Mouse (Mus musculus) midbrain, embryonic 10.5 days (tissue): ENCODE measurements around the gene Ucp3. TPM values are rescaled to one million over a fixed set of nuclear protein-coding genes. Genes with fewer than 3 reads are reported as not detected.
"Not testable (repeated sequence)": the region's sequence is repeated elsewhere in the genome, so short reads cannot be mapped to it uniquely, and the experiment has no call there.

Experiments used
- DNase-seq: peaks from one replicate; pipeline ENCODE4 v3.0.0-alpha.2; 2017; ENCODE audit warnings: low spot score
- H3K27ac ChIP-seq: fragments of 300-500 bp; sonication (generic); replicated peaks from 2 replicates; pipeline ENCODE4 v1.5.1; 2016; ENCODE audit warnings: mild to moderate bottlenecking
- H3K27me3 ChIP-seq: fragments of 300-500 bp; sonication (generic); 2 replicates; pipeline ENCODE4 v1.6.1; 2016; ENCODE audit warnings: low read depth, mild to moderate bottlenecking; ENCODE audit not compliant: poor library complexity, severe bottlenecking
- H3K36me3 ChIP-seq: fragments of 300-500 bp; sonication (generic); 2 replicates; pipeline ENCODE4 v1.6.1; 2016; ENCODE audit warnings: mild to moderate bottlenecking, moderate library complexity
- H3K4me1 ChIP-seq: fragments of 300-500 bp; sonication (generic); 2 replicates; pipeline ENCODE4 v1.6.1; 2016
- H3K4me3 ChIP-seq: fragments of 300-500 bp; sonication (generic); 2 replicates; pipeline ENCODE4 v1.5.1; 2016; ENCODE audit warnings: mild to moderate bottlenecking, moderate library complexity
- H3K9me3 ChIP-seq: fragments of 300-500 bp; sonication (generic); replicated peaks from 2 replicates; pipeline ENCODE4 v1.6.1; 2016; ENCODE audit warnings: mild to moderate bottlenecking
- WGBS: fragments of 180-500 bp; shearing (Covaris S2); methylation state at CpG from one replicate; pipeline ENCODE4 v1.1.7; 2016; 5-methylcytosine and 5-hydroxymethylcytosine counted together
- polyA plus RNA-seq: library from polyadenylated mRNA; unstranded; fragments of >200 nt; fragmentation: Nextera tagmentation; extraction: Ambion mirVana; gene quantifications from 2 replicates; pipeline ENCODE4 v1.2.1, GENCODE M21; 2016

The Ucp3 gene
- polyA plus RNA-seq, 1 experiment from 2014 or later, result not detected

DNA sequence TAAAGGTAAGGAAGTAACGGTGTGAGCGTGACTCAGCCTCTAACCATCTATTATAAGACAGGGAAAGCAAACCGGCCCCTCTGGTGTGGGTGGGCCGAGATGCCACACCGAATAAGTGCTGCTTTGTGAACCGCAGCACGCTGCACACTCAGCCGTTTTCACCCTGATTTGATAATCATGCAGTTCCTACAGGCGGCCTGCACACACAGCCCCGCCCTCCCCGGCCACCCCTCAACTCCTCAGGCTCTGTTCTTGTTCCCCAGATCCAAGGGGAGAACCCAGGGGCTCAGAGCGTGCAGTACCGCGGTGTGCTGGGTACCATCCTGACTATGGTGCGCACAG, 7.0 kb downstream of the Ucp3 start:
- Histone ChIP-seq H3K36me3 (no peaks in the 10 kb centered on the region), H3K27me3 (no peaks in the 10 kb centered on the region), H3K4me1 (no peaks in the 10 kb centered on the region), H3K4me3 (no peak overlapping the region), H3K27ac (no peak overlapping the region; the same call in 1 of the 2 replicates), H3K9me3 (no peaks in the 10 kb centered on the region)
- DNase-seq, result no peak
- WGBS, result 75% methylated on average over 15 of the region's 15 CpGs

DNA sequence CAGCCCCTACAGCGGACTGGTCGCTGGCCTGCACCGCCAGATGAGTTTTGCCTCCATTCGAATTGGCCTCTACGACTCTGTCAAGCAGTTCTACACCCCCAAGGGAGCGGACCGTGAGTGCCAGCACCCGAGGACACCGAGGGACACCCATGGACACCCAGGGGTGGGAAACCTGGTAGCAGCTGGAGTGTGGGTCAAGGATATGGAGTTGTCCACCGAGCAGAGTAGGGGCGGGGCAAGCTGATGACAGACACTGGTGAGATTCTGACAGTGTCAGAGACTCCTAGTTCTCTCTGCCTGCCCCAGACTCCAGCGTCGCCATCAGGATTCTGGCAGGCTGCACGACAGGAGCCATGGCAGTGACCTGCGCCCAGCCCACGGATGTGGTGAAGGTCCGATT, 7.4 kb downstream of the Ucp3 start:
- H3K9me3 ChIP-seq, result no peaks in the 10 kb centered on the region
- WGBS, result 84% methylated on average over 17 of the region's 17 CpGs
- H3K4me1 ChIP-seq, result no peaks in the 10 kb centered on the region
- DNase-seq, result no peak
- H3K27me3 ChIP-seq, result no peaks in the 10 kb centered on the region
- no peak overlapping the region; the same call in 1 of the 2 replicates for H3K27ac ChIP-seq
- H3K36me3 ChIP-seq, result no peaks in the 10 kb centered on the region
- H3K4me3 ChIP-seq, result no peak overlapping the region

DNA sequence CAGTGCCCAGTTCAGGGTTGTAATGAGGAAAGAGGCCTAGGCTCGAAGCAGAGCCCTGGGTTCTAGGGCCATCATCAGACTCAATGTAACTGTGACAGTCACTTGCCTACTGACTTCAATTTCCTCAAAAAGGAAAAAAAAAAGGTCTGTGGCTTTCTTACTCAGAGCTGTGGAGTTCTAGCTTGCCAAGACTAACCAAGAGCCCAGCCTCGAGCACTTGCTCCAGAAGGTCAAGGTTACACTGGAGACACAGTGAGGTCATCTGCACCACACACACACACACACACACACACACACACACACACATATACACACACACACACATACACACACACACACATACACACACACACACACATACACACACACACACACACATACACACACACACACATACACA, 9.3 kb downstream of the Ucp3 start:
- H3K27ac ChIP-seq, result not testable (repeated sequence)
- 96% methylated on average over 2 of the region's 2 CpGs for WGBS

DNA sequence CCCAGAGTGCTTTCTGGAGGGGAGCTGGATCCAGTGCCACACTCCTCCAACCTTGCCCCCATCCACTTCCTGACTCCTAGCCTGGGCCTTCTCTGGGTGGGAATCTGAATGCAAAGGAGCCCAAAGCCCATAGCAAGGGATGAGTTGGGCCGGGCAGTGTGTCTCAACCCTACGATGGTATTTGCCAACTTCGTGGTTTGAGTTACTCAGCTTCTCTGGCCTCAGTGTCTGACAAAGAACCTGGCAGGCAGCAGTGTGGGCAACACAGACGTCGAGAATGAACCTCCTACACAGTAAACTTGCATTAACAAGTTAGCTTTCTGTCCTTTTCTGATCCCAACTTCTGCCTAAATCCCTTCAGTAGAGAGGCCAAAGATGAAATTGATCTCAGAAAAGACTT, 11.7 kb downstream of the Ucp3 start:
- WGBS, result 91% methylated on average over 5 of the region's 5 CpGs
- no peak overlapping the region for H3K4me3 ChIP-seq
- H3K27me3 ChIP-seq, result no peaks in the 10 kb centered on the region
- H3K4me1 ChIP-seq, result 0 out of 2 replicates have a peak, but pooled peaks cover 3% of the 10 kb centered on the region
- DNase-seq, result no peak
- H3K36me3 ChIP-seq, result no peaks in the 10 kb centered on the region
- no peaks in the 10 kb centered on the region for H3K9me3 ChIP-seq
- 0 out of 2 replicates have a peak overlapping the region, but pooled peaks have one; percentile 9 for H3K27ac ChIP-seq

More for the DNA sequence above, 9.3 kb downstream of the Ucp3 start:
- H3K27me3 ChIP-seq, H3K4me1 ChIP-seq, H3K36me3 ChIP-seq, DNase-seq, H3K9me3 ChIP-seq, H3K4me3 ChIP-seq: not testable (repeated sequence)

DNA sequence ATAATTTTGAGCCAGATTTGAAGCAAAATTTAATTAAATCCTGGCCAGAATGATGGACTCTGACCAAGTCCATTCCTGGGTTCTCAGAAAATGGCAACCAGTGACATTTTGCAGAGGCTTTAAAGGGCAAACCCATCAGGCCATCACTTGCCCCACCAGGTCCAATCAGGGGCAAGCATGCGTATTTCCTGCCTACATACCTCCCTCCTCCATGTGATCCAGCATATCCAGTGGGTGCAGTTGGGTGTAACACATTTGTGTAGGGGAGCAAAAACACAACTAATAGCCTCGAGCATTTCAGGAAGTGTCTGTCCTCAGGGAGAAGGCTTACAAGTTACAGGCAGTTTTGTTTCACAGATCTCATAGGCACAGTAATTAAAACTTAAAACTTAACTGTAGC, 14.5 kb downstream of the Ucp3 start:
- 86% methylated on average over 2 of the region's 2 CpGs for WGBS

DNA sequence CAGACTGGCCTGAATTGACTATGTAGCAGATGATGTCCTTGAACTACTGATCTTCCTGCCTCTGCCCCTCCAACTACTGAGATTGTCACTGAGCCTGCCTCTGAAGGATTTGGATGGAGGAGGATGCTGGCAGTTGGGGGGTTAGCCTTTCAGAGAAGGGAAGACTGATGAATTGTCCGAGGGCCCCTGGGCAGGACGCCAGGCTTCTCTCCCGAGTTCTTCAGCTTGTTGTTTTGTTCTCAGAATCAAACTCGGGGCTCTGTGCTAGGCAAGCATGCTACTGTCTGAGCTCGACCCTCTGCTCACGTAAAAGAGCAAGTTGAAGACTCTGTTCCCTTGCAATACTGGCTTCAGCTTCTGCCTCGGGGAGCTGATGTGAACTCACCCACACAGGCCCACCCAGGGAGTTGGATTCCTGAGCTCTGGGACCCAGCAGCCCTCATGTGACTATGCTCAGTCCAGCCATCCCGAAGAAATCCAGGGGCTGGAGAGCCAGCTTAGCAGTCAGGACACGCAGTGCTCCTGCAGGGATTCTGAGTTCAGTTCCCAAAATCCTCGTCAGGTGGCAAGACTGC, 15.8 kb downstream of the Ucp3 start:
- Histone ChIP-seq H3K36me3 (no peaks in the 10 kb centered on the region), H3K27me3 (peaks cover 19% of the 10 kb centered on the region), H3K4me3 (no peak overlapping the region), H3K4me1 (peaks cover 17% of the 10 kb centered on the region), H3K27ac (no peak overlapping the region), H3K9me3 (no peaks in the 10 kb centered on the region)
- no peak for DNase-seq
- 52% methylated on average over 10 of the region's 10 CpGs for WGBS

More for the DNA sequence above, 14.5 kb downstream of the Ucp3 start:
- H3K9me3 ChIP-seq, result no peaks in the 10 kb centered on the region
- H3K27me3 ChIP-seq, result peaks cover 8% of the 10 kb centered on the region
- peaks cover 4% of the 10 kb centered on the region; the same call in 1 of the 2 replicates for H3K4me1 ChIP-seq
- H3K4me3 ChIP-seq, result no peak overlapping the region
- H3K27ac ChIP-seq, result no peak overlapping the region
- DNase-seq, result no peak
- H3K36me3 ChIP-seq, result no peaks in the 10 kb centered on the region

DNA sequence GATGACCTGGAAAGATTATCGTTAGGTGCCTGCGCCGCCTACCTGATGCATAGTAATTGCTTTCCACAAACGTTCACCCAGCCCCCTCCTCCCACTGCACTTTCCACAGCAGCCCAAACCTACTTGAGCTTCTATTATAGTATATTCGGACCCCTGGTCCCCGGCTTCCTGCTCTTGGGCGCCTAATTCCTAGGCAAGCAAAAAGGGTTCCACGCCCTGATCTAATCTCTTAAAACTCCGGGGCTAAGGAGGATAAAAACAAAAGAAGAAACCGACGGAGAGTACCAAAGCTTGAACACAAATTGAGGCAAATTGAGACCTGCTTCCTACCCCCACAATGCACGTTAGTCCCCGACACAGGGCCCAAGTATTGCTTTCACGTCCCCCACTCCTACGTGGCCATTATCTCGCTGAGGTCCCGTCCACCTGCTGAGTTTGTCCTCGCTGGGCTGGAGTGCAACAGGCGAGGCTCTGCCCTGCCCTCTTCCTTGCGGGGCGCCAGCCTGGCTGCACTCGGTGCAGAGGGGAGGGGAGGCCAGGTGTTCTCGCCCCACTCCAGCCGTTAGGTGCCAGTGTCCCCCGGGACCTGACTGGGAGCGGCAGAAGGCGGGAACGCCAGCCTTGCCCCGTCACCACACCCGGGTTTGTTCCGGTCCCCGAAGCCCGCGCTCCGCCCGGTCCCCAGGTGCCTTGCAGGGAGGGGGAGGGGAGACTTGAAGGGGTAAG, 19.8 kb downstream of the Ucp3 start:
- Histone ChIP-seq H3K27ac (peak overlapping the region; percentile 85), H3K36me3 (peaks cover 12% of the 10 kb centered on the region), H3K9me3 (no peaks in the 10 kb centered on the region), H3K27me3 (peaks cover 29% of the 10 kb centered on the region), H3K4me3 (peak overlapping the region; percentile 62), H3K4me1 (peaks cover 52% of the 10 kb centered on the region)
- no peak for DNase-seq
- 2% methylated on average over 35 of the region's 36 CpGs for WGBS

DNA sequence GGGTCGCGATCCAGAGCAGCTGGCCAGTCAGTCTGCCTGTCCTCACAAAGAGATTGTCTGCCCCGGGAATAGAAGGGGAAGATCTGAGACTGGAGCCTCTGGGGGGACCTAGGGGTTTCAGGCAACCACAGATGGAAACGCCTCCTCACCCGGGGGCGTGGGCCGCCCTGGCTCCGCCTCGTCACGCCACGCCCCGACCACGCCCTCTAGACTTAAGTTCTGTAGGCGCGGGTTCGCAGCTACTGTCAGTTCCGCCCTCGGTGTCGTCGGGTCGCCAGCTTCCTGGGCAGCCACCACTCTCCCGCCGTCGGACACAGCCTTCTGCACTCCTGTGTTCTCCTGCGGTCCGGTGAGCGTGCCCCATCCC, 20.3 kb downstream of the Ucp3 start, which contains the start of gene Ucp2:
Gene Ucp2, plus strand, starts transcription at position 221 of the 367 bp plus-strand sequence.
- no peaks in the 10 kb centered on the region for H3K9me3 ChIP-seq
- H3K4me3 ChIP-seq, result peak within 1 kb of the TSS; percentile 62
- H3K4me1 ChIP-seq, result peaks cover 52% of the 10 kb centered on the region
- H3K27ac ChIP-seq, result peak within 1 kb of the TSS; percentile 85
- peaks cover 29% of the 10 kb centered on the region for H3K27me3 ChIP-seq
- under 1% methylated on average over 26 of the region's 27 CpGs for WGBS
- H3K36me3 ChIP-seq, result peaks cover 17% of the 10 kb centered on the region
- DNase-seq, result peak; percentile 79

DNA sequence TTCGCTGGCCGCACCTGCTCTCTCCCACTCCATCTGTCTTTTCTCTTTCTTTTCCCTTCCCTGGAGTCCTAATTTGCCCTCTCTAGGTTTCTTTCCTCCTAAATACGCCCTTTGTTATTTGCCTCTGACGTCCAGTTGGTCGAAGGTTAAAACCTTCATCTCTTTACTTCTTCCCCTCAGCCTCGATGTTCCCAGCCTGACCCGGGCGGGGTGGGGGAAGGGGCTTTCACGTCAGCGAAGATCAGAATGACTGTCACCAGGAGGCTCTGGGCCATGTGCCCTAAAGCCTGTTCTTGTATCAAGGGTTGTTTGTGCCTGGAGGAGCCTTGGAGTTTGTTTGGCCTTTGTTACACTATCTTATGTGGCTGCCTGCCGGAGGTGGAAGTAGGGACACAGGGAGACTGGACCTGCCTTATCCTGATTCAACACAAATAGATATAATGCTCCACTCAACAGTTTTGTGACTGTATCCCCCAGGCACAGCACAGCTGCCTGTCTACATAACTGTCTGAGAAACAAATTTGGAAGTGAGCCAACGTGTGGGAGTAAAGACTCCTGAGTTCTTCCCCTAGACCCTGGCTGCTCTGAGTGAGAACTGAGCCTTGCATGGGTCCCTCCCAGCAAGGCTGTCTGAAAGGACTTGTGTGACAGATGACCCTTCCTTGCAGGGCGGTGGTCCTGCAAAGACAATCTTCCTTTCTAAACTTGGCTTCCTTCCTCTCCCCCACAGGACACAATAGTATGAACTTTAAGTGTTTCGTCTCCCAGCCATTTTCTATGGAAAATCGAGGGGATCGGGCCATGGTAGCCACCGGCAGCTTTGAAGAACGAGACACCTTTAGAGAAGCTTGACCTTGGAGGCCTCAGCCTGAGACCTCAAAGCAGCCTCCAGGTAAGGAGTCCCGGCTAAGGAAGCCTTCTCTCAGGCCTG, 21.0 kb downstream of the Ucp3 start:
- DNase-seq, result peak; percentile 28
- Histone ChIP-seq H3K4me1 (peaks cover 50% of the 10 kb centered on the region), H3K27me3 (peaks cover 29% of the 10 kb centered on the region), H3K9me3 (no peaks in the 10 kb centered on the region), H3K36me3 (peaks cover 23% of the 10 kb centered on the region), H3K4me3 (peak overlapping the region; percentile 62), H3K27ac (peak overlapping the region; percentile 85)
- WGBS, result 43% methylated on average over 19 of the region's 19 CpGs

DNA sequence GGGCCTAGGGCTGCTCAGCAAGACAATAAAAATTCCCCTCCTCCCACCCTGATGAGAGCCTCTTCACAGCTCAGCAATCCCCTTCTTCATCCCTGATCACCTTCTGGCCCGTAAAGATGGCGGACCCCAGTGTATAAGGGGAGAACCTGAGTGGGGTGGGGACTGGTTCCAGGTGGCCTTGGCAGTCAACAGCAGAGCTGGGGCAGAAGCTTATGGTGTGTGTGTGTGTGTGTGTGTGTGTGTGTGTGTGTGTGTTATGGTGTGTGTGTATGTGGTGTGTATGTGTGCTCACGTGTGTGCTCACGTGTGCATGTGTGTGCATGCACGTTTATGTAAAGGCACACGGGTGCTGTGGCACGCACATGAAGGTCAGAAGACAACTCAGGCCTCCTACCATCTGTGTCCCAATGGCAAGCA, 21.6 kb downstream of the Ucp3 start:
- 92% methylated on average over 7 of the region's 7 CpGs for WGBS
- H3K27me3 ChIP-seq, result peaks cover 29% of the 10 kb centered on the region
- peak overlapping the region; percentile 85 for H3K27ac ChIP-seq
- H3K4me1 ChIP-seq, result peaks cover 49% of the 10 kb centered on the region
- DNase-seq, result no peak
- H3K4me3 ChIP-seq, result peak overlapping the region; percentile 62
- peaks cover 29% of the 10 kb centered on the region for H3K36me3 ChIP-seq
- no peaks in the 10 kb centered on the region for H3K9me3 ChIP-seq

DNA sequence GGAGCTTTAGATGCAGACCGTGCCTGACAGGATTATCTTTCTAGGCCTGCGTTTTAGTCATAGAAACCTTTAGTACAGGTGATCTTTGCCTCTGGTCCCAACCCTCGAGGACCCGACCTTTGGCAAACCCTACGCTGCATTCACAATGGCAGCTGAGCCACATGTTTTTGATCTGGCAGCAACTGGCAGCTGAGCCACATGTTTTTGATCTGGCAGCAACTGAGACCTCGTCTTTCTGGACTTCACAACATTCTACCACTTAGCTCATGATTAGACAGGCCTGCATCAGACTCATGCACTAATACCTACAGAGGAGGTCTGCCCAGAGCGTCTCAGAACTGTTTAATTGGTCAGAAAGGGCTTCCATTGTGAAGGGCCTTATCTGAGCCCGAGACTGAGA, 22.3 kb downstream of the Ucp3 start:
- Histone ChIP-seq H3K36me3 (peaks cover 35% of the 10 kb centered on the region), H3K27ac (peak overlapping the region; percentile 70), H3K4me1 (peaks cover 49% of the 10 kb centered on the region), H3K4me3 (peak overlapping the region; percentile 62), H3K27me3 (peaks cover 29% of the 10 kb centered on the region), H3K9me3 (no peaks in the 10 kb centered on the region)
- 45% methylated on average over 8 of the region's 8 CpGs for WGBS
- peak; percentile 21 for DNase-seq

DNA sequence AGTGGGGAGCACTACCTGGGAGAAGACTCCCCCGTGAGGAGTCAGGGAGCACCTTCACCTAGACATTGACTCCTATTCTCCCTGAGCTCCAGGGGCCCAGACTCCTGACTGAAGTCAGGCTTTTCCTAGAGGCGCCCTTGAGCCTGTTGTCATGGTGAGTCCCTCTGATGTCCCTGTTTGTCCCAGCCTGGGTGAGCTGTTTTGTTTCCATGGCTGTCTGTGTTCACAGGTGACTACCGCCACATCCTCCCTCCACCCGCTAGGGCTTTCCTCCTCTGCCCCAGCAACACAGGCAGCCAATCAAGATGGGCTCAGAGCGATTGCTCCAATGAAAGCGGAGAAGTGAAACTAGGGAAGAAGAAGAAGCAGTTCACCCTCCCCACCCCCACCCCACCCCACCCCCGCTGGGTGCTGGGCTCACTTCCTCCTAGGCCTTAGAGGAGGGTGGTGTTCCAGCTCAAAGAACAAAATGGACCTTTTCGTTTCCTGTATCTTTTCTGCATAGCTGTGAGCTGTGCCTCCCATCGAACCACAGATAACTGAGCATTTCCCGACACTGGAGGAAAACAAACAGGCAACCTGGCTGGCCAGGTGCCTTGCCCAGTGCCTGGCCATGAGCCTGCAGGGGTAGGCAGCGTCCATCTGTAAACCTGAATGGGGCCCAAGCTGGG, 22.9 kb downstream of the Ucp3 start:
- peak overlapping the region; percentile 70 for H3K27ac ChIP-seq
- WGBS, result 35% methylated on average over 11 of the region's 11 CpGs
- H3K27me3 ChIP-seq, result peaks cover 29% of the 10 kb centered on the region
- H3K9me3 ChIP-seq, result no peaks in the 10 kb centered on the region
- H3K4me1 ChIP-seq, result peaks cover 50% of the 10 kb centered on the region
- H3K36me3 ChIP-seq, result peaks cover 35% of the 10 kb centered on the region
- peak; percentile 54 for DNase-seq
- peak overlapping the region; percentile 62 for H3K4me3 ChIP-seq
